Mouse (Mus musculus): ENCODE data around the gene Aaed1.

DNA sequence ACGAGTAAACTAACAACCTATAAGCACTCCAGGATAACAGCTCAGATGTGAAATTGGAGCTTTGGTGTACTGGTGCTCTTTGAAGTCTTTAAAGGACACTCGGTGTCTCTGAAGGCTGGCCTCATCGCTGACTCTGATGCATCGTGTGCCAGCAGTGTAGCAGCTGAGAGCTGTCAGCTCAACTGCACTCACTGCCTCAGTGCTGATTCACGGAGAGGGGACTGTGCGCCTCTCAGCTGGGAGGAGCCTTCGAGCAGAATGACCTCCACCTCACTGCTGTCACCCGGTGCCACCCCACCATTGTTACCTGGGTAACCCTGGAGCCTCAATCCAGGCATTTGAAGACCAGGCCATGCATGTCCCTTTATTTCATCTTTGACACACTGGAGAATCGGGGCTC lies 45.4 kb downstream of the Aaed1 start:
- TF ChIP-seq POLR2A (IDR thresholded peaks at IDR 0.05; ENCODE audit: control insufficient read depth, low read depth, low read length) (no peak), CTCF (IDR thresholded peaks at IDR 0.05; ENCODE audit: control insufficient read depth, insufficient read depth, insufficient replicate concordance, low read depth, low read length) (no peak)

Measured in testis, adult 2 months (tissue).